Mouse (Mus musculus): Measurements from ENCODE around the gene Msmb.

Msmb gene

DNA sequence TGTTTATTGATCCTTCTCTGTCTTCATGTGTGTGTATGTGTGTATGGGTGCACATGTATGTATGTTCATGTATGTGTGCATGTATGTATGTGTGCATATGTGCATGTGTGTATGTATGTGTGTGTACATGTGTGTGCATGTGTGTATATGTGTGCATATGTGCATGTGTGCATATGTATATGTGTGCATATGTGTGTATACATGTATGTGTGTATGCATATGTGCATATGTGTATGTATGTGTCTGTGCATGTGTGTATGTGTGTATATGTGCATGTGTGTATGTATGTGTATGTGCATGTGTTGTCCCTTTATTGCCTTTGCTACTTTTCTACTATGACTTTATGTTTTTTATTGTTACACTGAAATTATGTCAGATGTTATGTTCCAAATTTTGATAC, 2.9 kb downstream of the Msmb start:
- in situ Hi-C loops (cut with MboI; ENCODE audit: unreplicated experiment in 2 of 2): no loop called here

DNA sequence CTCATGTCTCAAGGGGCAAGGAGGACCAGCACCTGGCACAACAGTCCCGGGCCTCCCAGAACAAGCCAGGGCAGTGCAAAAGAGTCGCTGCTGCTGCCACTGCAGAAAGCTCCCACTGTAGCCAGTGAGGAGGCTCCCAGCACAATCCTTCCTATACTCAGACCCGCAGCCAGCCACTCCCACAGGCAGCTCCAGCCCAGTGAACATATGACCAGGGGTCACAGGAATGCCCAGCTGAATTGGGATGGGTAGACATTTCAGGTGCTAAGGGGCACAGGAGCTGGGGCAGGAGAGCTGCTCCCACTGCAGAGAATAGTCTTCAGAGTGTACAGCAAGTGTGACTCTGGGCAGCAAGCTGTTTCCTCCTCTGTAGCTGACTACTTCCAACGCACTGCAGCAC, 3.6 kb downstream of the Msmb start:
- in situ Hi-C loops (cut with MboI; ENCODE audit: unreplicated experiment in 2 of 2): no loop called here

DNA sequence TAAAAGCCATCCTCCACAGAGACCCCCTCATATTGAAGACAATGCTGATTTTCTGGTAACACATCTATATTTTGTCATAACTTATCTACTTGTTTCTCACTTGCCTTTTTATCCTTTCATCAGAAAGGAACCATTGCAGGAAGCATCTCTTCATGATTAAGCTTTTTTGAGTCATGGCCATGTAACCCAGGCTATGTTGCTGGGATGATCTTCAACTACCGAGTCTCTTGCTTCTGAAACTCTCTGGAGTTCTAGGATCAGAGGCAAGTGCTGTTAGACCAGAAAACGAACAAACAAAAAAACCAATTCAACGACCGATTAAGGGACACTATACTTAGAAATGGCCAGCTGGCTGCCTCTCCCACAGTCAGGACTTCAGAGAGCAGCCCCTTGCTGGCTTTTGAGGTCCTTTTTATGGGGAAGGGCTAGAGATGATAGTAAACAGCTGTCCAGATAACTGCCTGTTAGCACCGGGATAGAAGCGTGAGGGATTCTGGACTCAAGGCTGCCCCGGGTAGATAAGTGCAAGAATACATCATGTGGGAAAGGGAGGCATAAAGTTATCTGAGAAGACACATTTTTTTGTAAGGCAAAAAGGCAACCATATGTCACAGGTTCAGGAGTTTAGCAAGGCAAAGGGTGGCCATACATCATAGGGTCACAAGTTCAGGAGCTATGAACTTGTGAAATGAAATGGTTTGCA, 4.1 kb downstream of the Msmb start:
- in situ Hi-C loops (cut with MboI; ENCODE audit: unreplicated experiment in 2 of 2): no loop called here

DNA sequence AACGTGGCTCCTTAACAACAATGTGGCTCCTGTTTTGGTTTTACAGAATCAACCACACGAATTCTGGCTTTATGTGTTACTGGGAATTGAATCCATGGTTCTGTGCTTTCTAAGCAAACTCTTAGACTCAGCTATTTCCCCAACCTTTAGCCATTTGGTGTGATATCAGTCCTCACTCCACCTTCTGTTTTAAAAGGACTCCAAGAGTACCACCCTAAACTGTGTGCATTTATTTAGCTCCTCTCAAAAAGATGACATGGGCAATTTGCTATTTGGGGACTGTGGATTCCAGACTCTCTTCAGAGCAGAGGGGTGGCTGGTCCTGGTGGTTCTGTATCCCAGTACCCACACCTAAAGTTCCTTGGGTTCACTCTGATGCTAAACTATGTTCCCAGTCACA, 4.8 kb downstream of the Msmb start:
- in situ Hi-C loops (cut with MboI; ENCODE audit: unreplicated experiment in 2 of 2): no loop called here

DNA sequence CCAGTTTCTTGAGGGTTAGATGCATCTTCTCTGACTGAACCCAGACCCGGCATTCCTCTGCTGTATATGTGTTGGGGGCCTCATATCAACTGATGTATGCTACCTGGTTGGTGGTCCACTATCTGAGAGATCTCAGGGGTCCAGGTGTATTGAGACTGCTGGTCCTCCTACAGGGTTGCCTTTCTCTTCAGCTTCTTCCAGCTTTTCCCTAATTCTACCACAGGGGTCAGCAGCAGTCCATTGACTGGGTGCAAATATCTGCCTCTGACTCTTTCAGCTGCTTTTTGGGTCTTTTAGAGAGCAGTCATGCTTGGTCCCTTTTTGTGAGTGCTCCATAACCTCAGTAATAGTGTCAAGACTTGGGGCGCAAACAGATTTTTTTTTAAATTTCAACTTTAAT, 9.0 kb downstream of the Msmb start:
- in situ Hi-C loops (cut with MboI; ENCODE audit: unreplicated experiment in 2 of 2): loop anchor here in 1 of 2 experiments (5.0 kb wide), 1 partner anchor 64 kb away; the partner anchor contains the start of genes Dph3 and Oxnad1

DNA sequence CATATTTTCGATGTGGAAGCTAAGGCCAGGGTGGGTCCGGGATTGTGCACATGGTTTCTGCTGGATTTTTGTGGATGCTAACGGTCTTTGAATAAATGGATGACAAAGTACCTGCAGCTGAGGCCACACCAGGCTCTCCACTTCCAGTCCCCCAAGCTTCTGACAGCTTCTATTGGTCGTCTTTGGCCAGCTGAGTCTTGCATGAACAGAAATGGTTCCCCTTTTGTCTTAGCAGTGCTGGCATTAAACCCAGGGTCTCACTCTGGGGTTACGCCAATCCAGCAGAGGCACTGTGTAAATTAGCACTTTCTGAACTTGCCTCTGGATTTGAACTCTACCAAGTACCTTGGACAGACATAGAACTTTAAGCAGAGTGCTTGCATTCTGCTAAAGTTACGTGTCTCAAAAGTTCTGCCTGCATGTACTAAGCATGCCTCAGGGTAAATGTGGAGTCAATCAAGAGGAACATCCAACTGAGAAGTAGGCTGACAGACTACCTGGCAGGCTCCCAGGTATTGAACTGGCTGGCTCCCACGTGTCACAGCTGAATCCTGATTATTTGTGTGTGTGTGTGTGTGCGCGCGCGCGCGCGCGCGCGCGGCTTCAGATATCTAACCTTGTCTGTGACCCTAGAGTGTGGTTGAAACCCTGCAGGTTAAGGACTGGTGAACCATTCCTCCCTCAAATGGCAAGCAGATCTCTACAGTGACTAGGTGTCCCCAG, 10.6 kb downstream of the Msmb start:
- in situ Hi-C loops (cut with MboI; ENCODE audit: unreplicated experiment in 2 of 2): loop anchor here in 1 of 2 experiments (5.0 kb wide), 1 partner anchor 65 kb away; the partner anchor contains the start of genes Dph3 and Oxnad1

DNA sequence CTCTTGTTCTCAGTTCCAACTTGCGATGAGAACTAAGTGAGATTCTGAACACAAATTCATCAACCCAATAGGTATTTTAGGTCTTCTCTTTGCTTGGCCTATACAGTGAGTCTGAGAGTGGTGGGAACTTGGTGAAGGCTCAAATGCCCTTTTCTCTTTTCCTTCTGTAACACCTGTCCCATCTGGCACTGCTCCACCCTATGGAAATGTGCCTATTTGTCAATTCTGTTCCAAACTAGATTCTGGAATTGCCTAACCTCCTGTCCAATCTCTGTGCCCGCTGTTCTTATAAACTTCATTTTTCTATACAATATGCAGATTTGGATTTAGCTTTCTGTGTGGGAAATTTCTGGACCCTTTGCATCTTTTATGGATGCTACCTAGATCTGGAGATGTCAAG, 11.3 kb downstream of the Msmb start:
- in situ Hi-C loops (cut with MboI; ENCODE audit: unreplicated experiment in 2 of 2): loop anchor here in 1 of 2 experiments (5.0 kb wide), 1 partner anchor 66 kb away; the partner anchor contains the start of genes Dph3 and Oxnad1

DNA sequence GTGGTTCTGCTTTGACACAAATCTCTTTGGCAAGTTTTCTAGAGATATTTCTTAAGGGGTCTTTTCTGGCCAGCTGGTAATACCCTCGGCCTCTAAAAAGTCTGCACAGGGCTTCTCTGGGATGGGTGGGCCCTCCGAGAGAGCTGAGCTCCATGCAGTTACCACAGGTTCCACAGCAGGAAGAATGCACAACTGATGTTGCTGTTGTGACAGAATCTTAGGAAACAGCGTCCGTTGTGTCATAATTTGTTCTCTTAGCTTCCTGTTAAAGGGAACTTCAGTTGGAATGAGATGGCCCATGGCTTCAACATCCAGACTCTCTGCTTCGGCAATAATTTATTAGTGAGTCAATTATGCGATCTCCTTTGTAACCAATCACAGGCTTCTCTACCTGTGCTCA, 12.9 kb downstream of the Msmb start:
- in situ Hi-C loops (cut with MboI; ENCODE audit: unreplicated experiment in 2 of 2): loop anchor here (5.0 kb wide), 1 partner anchor 67 kb away; the partner anchor contains the start of genes Dph3 (in 2 of the 2) and Oxnad1 (in 2 of the 2)

DNA sequence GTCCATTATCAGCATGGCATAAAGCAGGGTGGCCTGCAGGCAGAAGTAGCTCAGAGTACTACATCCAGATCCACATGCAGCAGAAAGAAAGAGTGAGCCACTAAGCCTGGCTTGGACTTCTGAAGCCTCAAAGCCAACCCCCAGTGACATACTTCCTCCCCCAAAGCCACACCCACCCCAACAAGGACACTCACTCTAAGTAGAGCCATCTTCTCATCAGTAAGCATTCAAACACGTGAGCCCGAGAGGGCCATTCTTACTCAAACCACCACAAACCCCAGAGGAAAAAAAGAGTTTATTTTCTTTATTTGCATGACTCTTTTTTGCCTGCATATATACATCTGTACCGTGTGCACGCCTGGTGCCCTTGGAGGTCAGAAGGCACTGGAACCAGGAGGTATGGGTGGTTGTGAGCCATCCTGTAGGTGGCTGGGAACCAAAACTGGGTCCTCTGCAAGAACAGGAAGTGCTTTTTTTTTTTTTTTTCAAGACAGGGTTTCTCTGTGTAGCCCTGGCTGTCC, 17.4 kb downstream of the Msmb start:
- in situ Hi-C loops (cut with MboI; ENCODE audit: unreplicated experiment in 2 of 2): loop anchor here in 1 of 2 experiments (5.0 kb wide), 1 partner anchor 72 kb away; the partner anchor contains the start of genes Dph3 and Oxnad1

DNA sequence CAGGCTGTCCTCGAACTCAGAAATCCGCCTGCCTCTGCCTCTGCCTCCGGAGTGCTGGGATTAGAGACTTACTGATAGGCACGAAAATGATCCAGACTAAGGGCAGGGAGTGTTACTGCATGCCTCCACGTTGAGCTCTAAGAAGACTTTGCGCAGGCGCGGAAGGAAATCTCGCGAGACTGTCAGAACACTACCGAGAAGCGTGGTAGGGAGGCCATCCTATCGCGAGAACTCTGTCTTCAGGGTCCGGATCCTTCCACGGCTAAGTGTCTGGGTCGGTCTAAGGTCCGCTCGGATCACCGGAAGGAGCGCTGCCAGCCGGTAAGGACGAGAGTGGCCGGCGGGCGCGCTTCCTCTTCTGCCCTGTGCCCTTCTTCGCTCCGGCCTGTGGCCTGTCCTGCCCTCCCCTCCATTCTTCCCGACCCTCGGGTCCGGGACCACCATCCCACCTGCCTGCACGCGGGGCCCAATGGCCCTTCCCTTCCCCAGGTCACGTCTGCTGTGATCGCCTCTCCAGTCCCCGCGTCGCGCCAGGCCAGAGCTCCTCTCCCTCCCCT, 17.9 kb downstream of the Msmb start, which contains the start of gene Ncoa4:
TSS of gene Ncoa4 (plus strand) at position 176 of the 557 bp plus-strand sequence.
- in situ Hi-C loops (cut with MboI; ENCODE audit: unreplicated experiment in 2 of 2): loop anchor here (5.0 to 10.0 kb wide), 2 partner anchors 72 to 515 kb away; partner anchors contain the start of genes Btd (in 1 of the 2), Dph3 (in 1 of the 2), Gm49387 (in 1 of the 2) and Hacl1 (in 1 of the 2)

DNA sequence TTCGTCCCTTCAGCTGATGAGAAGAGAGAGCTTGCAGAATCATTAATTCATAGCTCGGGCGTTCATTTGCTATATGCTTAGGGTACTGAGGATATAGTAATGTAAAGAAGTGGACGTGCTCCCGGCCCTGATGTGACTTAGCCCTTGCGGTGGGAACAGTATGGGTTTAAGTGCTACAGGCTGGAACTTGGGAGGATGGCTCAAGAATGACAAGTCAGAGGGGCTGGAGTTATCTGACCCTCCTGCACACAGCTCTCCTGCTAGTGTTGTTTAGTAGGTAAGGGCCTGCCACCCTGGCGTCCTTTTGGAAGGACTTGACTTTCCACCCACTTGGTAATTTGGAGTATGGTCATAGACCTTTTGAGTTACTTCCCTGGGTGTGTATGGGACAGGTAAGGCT, 18.7 kb downstream of the Msmb start:
- in situ Hi-C loops (cut with MboI; ENCODE audit: unreplicated experiment in 2 of 2): loop anchor here in 1 of 2 experiments (10.0 kb wide), 1 partner anchor 516 kb away; the partner anchor contains the start of genes Btd, Gm49387 and Hacl1

DNA sequence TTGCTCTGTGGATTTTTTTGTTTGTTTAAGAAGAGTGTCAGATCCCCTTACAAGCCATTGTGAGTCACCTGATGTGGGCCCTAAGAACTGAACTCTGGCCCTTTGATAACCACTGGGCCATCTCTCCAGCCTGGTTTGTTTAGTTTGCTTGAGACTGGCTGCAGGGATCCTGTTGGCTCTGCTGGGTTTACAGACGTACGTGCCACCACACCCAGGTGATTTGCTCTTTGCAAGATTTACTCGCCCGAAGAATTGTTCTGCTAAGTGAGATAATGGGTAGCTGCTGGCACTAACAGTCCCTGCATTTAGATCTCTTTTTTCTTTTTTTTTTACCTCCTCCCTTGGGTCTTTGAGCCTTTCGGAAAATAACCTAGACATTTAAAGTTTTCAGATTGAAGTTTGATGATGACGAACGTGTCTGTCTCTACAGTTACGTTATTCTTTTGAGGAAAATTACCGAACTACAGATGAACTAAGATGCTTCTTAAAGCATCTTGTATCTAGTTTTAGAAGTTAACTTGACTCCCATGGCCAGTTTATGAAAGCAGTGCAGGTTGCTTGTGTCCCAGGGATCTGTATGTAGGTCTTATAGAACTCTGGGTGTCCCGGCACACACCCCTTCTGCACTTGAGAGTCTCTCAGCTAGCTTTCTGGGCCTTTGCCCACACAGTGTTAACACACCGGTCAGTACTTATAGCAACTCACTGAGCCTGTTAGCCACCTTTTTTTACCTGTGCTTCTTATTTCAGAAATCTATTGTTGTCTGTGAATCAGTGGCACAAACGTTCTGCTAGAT, 19.5 kb downstream of the Msmb start:
- in situ Hi-C loops (cut with MboI; ENCODE audit: unreplicated experiment in 2 of 2): loop anchor here in 1 of 2 experiments (10.0 kb wide), 1 partner anchor 516 kb away; the partner anchor contains the start of genes Btd, Gm49387 and Hacl1

DNA sequence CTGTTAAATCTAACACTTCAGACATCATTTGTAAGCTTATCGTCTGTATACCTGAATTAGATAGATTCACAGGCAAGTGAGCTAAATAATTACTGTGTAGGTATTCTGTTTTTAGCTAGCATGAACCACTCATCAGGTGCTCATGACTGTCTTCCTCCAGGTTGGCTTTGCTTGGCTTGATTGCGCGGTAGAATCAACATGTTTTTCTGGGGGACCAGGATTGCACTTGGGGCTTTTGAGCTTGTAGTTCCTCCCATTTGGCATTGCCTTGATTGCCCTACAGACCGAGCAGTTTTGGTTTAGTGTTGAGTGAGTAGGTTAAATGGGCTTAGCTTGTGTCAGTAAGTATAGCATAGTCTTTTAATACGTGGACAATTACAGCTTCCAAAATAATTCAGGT, 20.4 kb downstream of the Msmb start:
- in situ Hi-C loops (cut with MboI; ENCODE audit: unreplicated experiment in 2 of 2): loop anchor here in 1 of 2 experiments (10.0 kb wide), 1 partner anchor 517 kb away; the partner anchor contains the start of genes Btd, Gm49387 and Hacl1

DNA sequence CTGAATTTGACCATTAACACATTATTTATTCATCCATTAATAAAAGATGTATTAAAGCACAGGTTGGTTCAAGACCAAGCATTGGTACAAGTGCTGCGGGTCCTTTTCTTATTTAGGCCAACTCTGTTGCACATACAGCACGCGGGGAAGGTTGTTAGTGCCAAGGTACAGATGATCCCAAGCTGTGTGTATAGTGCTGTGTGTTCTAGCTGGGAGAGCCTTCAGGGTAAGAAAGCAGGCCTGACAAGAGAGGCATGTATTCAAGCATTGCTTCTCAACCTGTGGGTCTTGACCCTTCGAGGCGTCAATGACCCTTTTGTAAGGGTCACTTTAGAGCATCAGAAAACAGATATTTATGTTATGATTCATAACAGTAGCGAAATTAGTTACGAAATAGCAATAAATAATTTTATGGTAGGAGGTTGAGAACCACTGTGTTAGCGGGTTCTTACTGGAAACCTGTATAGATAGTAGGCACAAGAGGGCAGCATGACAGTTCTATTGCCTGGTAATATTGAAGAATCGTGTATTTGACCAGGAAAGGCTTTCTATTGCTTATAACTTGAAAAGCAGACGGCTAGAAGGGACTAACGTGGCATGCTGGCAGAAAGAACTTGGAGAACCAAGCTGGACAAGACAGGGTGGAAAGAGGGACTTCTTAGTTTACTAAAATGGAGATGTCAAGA, 21.5 kb downstream of the Msmb start:
- in situ Hi-C loops (cut with MboI; ENCODE audit: unreplicated experiment in 2 of 2): loop anchor here in 1 of 2 experiments (10.0 kb wide), 1 partner anchor 519 kb away; the partner anchor contains the start of genes Btd, Gm49387 and Hacl1

DNA sequence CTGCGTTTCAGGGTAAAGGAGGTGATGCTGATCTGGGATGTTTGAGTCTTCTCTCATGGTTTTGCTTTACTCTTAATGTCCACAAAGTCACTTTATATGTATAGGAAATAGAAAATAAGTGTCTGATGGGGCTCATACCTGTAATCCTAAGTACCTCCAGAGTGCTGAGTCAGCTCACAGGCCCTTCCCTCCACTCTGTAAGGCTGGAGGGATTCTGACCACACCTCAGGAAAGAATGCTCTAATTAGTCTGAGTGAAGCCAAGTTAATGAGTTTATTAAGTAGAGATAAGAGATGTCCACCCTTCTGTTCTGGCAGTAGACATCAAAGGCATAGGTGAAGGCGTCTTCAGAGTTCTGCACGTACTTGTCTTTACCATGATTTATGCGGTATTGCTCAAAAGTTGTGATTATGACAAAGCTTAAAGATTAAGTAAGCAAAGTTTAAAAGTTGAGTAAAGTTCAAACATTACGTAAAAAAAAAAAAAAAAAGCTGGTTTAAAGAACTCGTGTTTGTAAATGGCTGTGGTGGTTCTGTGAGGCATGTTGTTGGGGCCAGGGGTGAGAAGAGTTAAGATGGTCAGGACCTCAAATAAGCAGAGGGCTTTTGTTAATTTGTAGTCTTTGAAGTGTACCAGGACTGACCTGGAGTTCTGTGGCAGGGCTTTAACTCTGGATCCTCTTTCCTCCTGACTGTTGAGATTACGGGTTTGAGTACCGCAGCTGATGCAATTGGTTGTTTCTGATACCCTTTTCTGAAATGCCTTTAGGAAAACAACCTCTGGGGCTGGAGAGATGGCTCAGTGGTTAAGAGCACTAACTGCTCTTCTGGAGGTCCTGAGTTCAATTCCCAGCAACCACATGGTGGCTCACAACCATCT, 22.6 kb downstream of the Msmb start:
- in situ Hi-C loops (cut with MboI; ENCODE audit: unreplicated experiment in 2 of 2): loop anchor here in 1 of 2 experiments (10.0 kb wide), 1 partner anchor 520 kb away; the partner anchor contains the start of genes Btd, Gm49387 and Hacl1

DNA sequence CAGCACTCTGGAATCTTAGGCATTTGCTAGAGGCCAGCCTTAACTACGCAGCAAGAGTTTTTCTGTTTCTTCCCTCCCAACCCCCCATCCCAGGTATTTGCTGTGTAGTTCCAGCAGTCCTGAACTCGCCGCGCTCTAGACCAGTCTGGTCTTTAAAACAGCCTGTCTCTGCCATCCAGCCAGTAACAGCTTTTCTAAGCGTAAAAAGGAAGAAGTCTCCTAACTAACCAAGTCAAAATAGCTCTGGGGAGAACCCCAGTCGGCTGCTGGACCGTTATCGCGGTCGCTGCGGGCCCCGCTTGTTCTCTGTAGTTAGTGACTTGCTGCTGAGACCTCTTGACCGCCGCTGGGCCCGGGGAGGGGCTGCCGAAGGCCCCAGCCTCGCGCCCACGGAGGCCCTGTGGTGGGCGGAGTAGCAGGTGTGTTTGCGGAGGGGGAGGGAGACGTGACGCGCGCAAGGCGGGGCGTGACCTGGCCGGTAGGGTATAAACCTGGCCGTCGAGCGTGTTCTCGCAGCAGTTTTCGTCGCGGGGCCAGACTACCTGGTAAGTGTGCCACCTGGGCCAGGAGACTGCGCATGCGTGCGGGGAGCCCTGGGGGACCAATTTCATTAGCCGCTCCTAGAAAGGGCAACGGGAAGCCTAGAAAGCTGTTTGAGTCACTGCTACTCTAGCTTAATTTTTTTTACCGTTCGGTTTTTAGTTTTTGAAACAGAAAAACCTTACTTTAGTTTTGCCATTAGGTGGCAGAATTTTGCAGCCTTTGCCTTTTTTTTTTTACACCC, 23.6 kb downstream of the Msmb start:
- in situ Hi-C loops (cut with MboI; ENCODE audit: unreplicated experiment in 2 of 2): loop anchor here in 1 of 2 experiments (10.0 kb wide), 1 partner anchor 521 kb away; the partner anchor contains the start of genes Btd, Gm49387 and Hacl1

DNA sequence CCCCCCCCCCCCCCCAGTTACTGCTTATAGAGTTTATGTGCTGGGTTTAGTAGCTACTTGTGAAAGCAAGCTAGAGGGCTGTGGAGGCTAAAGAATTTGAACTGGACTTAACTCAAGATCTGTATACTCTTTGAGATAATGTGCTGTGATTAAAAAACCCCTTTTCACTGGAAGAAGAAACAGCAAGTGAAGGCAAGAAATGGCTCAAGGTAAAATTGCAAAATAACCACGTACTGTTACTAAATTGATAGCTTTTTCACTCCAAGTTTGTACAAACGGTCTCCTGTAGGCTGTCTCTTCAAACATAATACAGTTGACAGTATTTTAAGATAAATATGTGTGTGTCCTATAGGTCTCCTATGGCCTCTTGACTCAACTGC, 24.2 kb downstream of the Msmb start:
- in situ Hi-C loops (cut with MboI; ENCODE audit: unreplicated experiment in 2 of 2): loop anchor here in 1 of 2 experiments (10.0 kb wide), 1 partner anchor 521 kb away; the partner anchor contains the start of genes Btd, Gm49387 and Hacl1
